Mouse (Mus musculus) cortical plate, adult 2 months (tissue): ENCODE measurements around the gene Dlst. TPM values are rescaled to one million over a fixed set of nuclear protein-coding genes. Genes with fewer than 3 reads are reported as not detected.

Experiments
- H3K27ac ChIP-seq: fragments of 200-500 bp; 2 replicates; pipeline ENCODE4 v1.5.1; 2012; ENCODE audit warnings: low read length, control low read depth, inconsistent platforms; ENCODE audit not compliant: insufficient read depth
- H3K4me1 ChIP-seq: fragments of 200-500 bp; 2 replicates; pipeline ENCODE4 v1.6.1; 2011; ENCODE audit warnings: low read length; ENCODE audit not compliant: control insufficient read depth, insufficient read depth
- H3K4me3 ChIP-seq: fragments of 200-500 bp; 2 replicates; pipeline ENCODE4 v1.5.1; 2011; ENCODE audit warnings: mild to moderate bottlenecking, low read length, control low read depth; ENCODE audit not compliant: insufficient read depth
- CTCF ChIP-seq: fragments of 200-500 bp; IDR thresholded peaks from 2 replicates; pipeline ENCODE4 v1.5.1; 2011; ENCODE audit warnings: mild to moderate bottlenecking, control low read depth, low read length; ENCODE audit not compliant: insufficient read depth; ENCODE audit errors: extremely low read depth
- POLR2A ChIP-seq: fragments of 200-500 bp; IDR thresholded peaks from 2 replicates; pipeline ENCODE4 v1.6.1; 2011; ENCODE audit warnings: mild to moderate bottlenecking, low read length, control low read depth; ENCODE audit not compliant: insufficient read depth; ENCODE audit errors: extremely low read depth
- polyA plus RNA-seq: library from polyadenylated mRNA; depleted of rRNA; stranded (reverse); fragments of >200 nt; gene quantifications from 2 replicates; pipeline ENCODE4 v1.2.3, GENCODE M21; 2012

Gene Dlst
- polyA plus RNA-seq, 1 experiment, result 144 TPM

DNA sequence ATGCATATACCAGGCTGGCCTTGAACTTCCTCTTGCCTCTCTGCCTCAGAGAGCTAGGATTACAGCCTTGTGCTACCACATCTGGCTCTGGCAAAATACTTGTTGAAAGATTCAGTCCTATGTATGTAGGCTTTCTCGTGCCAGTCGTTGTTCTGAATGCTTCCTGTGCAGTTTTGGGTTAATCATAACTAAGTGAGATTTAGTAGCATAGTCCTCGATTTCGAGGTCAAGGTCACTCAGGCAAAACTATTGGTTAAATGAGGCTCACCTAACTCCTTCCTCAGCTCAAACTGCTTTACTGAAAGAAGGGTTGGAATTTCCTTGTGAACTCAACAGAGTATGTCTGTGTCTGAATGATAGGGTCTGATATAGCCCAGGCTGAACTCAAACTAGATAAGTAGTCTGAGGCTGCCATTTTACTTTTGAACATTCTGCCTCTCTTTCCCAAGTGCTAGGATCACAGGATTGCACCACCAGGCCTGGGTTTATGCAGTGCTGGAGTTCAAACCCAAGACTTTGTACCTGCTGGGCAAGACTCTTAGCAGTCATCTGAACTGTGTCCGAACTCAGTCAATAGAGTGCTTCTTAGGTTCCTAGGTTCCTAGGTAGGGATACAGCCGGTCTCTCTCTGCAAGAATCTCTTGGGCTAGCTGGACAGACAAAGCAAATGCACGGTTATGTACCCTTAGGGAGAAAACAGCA lies 2.1 kb downstream of the Dlst start:
- Histone ChIP-seq H3K4me3 (no peak overlapping the region; the same call in 1 of the 2 replicates), H3K27ac (no peak overlapping the region), H3K4me1 (peaks cover 11% of the 10 kb centered on the region; the same call in 1 of the 2 replicates)
- TF ChIP-seq CTCF, result no peak
- no peak for TF ChIP-seq POLR2A

DNA sequence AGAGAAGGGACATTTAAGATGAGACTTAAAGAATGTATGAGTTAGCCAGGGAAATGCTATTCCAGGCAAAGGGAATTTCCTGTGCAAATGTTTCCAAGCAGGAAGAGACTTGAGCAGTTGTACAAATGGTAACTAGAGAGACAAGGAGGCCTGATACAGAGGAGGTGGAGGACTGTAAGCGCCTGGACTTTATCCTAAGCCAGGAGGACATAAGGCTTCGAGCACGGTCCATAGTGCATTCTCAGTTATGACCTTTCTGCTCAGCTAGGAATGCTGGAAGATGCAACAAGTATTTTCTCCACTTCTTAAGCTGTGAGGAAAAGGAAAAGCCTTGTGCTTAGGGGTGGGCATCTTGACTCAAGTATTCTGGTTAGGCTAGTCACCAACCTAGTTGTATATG lies 2.7 kb downstream of the Dlst start:
- Histone ChIP-seq H3K27ac (no peak overlapping the region), H3K4me3 (no peak overlapping the region), H3K4me1 (peaks cover 11% of the 10 kb centered on the region; the same call in 1 of the 2 replicates)
- no peak for TF ChIP-seq CTCF
- TF ChIP-seq POLR2A, result no peak

DNA sequence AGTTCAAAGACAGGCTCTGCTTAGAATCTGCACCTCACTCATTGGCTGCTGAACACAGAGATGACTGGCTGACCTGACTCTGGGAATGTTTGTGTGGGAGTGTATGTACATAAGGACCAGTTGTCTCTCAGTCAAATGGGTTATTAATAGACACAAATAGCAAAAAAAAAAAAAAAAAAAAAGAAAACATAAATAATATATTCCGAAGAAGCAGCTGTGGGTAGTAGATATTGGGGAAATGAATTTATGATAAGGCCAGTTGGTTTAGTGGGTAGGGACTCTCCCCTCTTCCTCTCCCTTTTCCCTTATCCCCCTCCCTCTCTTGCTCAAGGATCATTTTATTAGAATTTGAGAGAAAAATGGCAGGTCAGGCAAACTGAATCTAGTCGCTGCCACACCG lies 3.3 kb downstream of the Dlst start:
- Histone ChIP-seq H3K4me3 (no peak overlapping the region), H3K27ac (no peak overlapping the region), H3K4me1 (peaks cover 11% of the 10 kb centered on the region; the same call in 1 of the 2 replicates)
- no peak for TF ChIP-seq POLR2A
- no peak for TF ChIP-seq CTCF

DNA sequence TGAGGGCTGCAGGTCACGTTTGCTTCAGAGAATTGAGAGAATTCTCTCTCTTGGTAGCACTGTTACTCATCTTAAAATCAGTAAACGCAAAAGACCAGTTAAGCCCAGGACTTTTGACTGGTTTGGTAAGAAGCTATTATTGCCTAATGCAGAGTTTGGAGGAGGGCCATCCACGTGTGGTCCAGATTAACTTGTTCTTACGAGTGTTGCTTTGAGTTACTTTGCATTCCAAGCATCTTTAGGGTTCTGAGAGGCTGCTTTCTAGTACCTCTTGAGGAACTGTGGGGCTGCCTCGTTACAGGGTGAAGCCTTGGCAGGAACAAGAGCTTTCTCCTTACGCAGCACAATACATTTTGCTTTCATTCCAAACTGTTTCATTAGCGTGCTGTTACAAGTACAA lies 5.0 kb downstream of the Dlst start:
- Histone ChIP-seq H3K4me3 (no peak overlapping the region), H3K4me1 (peaks cover 8% of the 10 kb centered on the region; the same call in 1 of the 2 replicates), H3K27ac (no peak overlapping the region)
- TF ChIP-seq POLR2A (no peak), CTCF (no peak)

DNA sequence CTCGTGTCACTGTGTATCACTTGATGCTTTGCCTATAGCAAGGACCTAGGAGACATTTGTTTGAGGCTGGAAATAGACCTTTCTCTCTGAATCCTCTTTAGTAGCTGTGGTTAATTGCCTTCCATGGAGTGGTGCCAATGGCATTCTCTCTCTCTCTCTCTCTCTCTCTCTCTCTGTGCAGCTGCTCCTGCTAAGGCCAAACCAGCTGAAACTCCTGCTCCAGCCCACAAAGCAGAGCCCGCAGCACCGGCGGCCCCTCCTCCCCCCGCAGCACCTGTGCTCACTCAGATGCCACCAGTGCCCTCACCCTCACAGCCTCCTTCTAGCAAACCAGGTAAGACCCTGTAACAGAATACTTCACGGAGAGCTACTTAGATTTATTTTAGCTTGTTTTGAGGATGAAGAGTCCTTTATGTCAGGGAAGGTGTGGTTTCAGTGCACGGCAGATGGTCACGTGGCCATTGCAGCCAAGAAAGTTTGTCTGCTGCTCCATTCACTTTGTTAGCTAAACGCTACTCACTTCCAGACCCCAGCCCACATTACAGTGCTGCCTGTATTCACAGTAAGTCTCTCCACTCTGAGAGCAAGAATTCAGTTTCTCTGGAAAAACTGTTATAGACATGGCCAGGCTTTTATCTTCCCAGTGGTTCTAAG lies 11.3 kb downstream of the Dlst start:
- no peak overlapping the region for H3K4me3 ChIP-seq
- no peak for TF ChIP-seq CTCF
- TF ChIP-seq POLR2A, result no peak
- no peak overlapping the region for H3K27ac ChIP-seq
- H3K4me1 ChIP-seq, result no peaks in the 10 kb centered on the region; the same call in 1 of the 2 replicates

DNA sequence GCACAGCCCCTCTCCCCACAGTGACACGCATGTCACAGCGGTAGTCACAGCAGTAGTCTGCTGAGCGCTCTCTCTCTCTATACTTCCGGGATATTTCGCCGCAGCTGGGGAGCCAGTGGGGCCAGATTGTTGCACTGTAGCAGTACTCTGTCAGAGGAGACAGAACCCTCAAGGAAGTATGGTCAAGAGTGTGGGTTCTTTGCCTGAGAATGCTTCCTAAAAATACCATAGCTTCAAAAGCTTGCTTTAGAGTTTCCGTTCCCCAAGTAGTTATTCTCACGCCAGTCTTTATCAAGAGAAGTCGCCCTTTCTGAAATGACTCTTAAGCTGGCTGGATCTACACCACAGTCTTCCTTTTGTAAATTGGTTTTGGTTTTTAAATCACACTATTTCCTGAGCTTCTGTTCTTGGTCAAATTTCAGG lies 12.5 kb downstream of the Dlst start:
- Histone ChIP-seq H3K4me1 (no peaks in the 10 kb centered on the region; the same call in 1 of the 2 replicates), H3K4me3 (no peak overlapping the region), H3K27ac (no peak overlapping the region)
- no peak for TF ChIP-seq POLR2A
- TF ChIP-seq CTCF, result no peak

DNA sequence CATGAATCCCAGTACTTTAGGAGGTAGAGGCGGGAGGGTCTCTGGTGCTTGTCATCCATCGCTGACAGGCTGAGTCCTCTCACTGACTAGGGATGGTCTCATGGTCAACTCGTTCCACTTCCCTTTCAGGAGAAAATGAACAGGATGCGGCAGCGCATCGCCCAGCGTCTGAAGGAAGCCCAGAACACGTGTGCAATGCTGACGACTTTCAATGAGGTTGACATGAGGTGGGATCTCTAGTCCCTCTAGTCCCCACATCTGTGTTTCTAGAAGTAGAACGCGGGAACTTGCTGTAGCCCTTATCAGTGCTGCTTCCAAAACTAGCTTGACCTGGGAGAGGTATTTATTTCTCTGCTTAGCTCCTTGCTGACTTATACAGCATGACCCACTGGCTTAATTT lies 13.0 kb downstream of the Dlst start:
- H3K4me3 ChIP-seq, result no peak overlapping the region
- no peaks in the 10 kb centered on the region; the same call in 1 of the 2 replicates for H3K4me1 ChIP-seq
- no peak overlapping the region for H3K27ac ChIP-seq
- no peak for TF ChIP-seq CTCF
- no peak for TF ChIP-seq POLR2A

DNA sequence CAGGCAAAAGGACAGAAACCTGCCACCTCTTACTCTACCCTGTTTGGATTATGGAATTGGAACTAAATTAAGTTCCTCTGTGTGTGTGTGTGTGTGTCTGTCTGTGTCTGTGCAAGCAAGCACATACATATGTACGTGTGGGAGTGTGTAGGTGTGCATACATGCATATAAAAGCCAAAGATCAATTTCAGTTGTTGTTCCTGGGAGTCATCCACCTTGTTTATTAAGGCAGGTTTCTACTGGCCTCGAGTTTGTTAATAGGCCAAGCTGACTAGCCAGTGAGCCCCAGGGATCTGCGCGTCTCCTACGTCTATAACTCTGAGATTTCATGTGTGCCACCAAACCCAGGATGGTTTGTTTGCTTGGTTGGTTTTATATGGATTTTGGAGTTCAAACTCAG lies 14.1 kb downstream of the Dlst start:
- Histone ChIP-seq H3K4me3 (no peak overlapping the region), H3K4me1 (no peaks in the 10 kb centered on the region; the same call in 1 of the 2 replicates), H3K27ac (no peak overlapping the region)
- TF ChIP-seq CTCF (no peak), POLR2A (no peak)

DNA sequence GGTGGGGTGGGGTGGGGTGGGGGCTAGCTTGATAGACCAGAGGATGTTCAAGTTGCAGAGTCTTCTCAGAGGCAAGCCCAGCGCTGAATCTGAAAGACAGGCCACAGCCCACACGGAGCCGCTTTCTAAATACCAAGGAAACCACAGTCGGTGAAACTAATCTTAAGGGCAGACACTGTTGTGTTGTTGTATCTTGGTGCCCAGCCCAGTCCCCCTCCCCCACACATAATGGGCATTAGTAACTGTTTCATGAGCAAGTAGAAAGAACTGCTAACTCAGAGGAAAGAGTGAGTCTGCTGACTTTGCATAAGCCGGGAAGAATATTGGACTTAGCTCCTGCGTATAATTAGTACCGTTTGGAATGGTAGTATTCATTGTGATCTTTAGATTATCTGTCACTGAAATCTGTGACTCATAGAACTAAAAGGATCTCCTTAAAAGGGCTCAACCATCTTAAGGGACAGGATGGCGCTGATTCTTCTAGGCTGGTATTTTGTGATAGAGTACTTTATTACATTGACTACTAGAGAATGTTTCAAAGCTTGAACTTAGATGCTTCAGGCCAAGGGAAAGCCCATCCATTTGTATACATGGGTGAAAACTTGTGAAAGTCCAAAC lies 16.5 kb downstream of the Dlst start:
- no peak for TF ChIP-seq POLR2A
- no peak for TF ChIP-seq CTCF
- no peaks in the 10 kb centered on the region; the same call in 1 of the 2 replicates for H3K4me1 ChIP-seq
- no peak overlapping the region for H3K27ac ChIP-seq
- no peak overlapping the region for H3K4me3 ChIP-seq

DNA sequence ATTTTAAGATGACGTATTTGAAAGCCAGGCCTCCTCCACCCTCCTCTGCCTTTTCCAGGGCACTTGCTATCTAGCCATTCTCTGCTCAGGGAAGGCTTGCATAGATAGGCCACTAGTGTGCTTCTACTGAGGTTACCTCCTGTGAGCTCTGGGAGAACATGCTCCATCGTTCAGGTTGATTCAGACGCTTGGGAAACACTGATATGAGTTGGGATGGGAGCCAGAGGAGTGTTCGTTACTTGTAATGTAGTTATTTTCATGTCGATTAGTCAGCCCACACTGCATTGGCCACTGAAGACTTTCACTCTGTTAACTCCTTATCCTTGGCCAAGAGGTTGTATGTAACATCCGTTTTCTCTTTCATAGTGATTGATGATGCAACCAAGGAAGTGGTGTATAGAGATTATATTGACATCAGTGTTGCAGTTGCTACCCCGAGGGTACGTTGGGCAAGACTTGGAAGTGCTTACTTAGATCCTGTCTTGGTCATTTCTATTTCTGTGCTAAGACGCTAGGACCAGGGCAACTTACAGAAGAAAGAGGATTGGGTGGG lies 18.9 kb downstream of the Dlst start:
- Histone ChIP-seq H3K4me1 (peaks cover 2% of the 10 kb centered on the region; the same call in 1 of the 2 replicates), H3K4me3 (no peak overlapping the region), H3K27ac (no peak overlapping the region)
- no peak for TF ChIP-seq POLR2A
